Mouse (Mus musculus): ENCODE results near the gene Il19. TPM values are rescaled to one million over a fixed set of nuclear protein-coding genes. Genes with fewer than 3 reads are reported as not detected.

Gene Il19
- polyA plus RNA-seq (2012; rRNA removed), result not detected in 2 replicates

DNA sequence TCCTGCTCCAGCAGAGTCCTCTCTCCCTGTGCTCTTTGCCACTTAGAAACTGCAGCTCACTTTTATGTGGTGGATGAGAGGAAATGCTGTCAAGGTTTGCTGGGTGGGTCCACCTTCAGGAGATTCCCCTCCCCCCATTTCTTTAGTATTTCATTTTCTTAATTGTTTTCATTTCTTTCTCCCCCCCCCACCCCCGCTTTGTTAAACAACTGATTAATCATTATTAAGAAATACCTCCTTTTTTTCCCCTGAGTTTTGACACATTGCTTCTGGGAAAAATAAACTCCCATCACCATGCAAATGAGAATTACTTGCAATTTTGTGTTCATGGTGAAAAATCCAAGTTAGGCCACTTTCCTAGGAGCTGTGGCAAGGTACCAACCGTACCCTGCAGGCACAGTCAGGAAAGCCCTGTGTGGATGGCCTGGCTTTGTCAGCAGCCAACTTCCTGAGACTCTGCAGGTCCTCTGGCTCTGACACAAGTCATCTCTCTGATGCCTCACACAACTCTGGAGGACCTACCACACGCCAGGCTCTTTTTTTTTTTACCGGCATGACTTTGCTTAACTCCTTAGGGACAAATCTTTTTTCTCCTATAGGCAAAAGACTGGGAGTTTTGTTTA lies at the start of gene Il19:
Gene Il19, minus strand, starts transcription at position 51 of the 623 bp plus-strand sequence.
- no peak for DNase-seq (ENCODE audit: low read depth)

DNA sequence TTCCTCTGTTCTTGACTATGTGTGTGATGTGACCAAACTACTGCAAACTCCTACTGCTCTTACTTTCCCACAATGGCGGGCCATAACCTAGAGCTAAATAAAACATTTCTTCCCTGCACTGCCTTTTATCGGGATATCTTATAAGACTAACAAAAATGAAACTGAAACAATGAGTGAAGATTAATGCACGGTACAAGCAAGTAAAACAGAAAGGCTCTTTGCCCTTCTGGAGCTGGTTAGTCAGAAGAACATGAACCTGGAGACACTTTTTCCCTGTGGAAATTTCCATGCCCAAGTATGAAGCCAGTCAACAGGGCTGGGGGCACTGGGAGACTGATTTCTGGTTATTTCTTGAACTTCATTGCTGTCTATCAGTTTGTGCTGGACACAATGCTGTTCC lies 49.4 kb upstream of the Il19 start:
- no peak for DNase-seq (ENCODE audit: low read depth)

DNA sequence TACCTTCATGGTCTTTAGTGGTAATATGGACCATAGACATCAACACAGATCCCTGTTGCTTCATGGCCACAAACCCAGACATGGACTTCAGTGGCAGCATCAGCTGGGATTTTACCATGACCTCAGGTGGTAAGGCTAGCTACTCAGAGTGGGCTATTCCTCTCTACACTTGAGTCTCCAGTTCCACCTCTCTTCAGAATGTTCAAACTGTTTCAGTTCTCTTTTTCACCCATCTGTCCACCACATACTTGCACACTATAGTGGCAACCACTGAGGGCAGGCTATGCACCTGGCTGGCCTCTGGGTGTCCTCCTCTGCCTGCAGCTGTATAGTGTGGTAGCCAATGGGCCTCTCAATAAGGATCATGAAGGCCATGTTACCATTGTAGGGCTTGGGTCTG lies 47.5 kb upstream of the Il19 start:
- DNase-seq (ENCODE audit: low read depth), result no peak

DNA sequence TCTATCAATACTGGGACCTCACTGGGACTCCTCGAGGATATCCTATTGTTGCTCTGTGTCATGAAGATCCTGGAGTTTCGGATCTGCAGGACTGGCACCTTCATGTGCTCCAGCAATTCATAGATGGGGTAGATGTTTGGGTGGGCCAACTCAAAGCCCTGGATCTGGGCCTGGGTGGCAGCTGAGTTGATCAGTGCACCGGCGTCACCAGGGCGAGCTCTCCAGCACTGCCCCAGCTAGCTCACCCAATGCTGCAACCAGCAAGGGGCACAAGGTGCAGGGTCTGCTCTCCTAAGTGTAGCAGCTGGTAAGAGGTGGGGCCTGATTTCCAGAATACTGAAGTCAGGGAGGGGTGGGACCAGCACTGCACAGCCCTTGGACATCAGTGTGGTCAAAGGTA lies 47.1 kb upstream of the Il19 start:
- no peak for DNase-seq (ENCODE audit: low read depth)

DNA sequence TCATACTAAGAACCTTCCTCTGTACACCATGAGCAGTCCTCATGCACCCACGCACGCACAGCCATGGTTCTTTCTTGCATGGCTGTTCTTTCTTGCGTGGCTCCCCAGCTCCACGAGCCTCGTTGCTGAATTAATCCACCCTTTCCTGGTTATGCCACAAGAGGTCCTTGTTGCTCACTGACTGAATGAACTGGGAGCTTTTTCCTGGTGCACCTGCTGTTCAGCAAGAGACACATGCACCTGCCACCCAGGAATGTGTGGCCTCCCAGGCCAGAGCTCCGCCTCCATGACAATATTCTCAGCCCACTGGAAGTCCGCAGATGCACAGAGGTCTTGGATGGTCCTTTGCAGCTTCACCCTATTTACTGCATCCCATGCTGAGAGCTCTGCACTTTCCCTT lies 44.5 kb upstream of the Il19 start:
- no peak for DNase-seq (ENCODE audit: low read depth)

DNA sequence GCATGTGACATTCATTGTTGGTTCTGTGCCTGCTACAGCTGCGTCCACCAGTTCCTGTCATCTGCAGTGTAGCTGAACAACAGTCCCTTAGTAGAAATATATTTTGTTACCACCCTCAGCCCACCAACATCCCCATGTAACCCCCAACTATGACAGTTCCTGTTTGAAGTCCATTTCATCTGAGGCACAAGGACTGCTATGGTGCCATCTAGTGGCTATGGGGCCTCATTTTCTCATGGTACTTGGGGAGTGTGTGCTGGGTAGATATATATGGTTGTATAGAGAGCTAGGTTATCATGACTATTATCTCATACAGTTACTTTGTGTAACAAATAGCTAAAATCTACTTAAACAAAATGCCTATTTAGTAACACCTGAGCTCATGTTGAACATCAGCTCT lies 39.5 kb upstream of the Il19 start:
- no peak for DNase-seq (ENCODE audit: low read depth)

DNA sequence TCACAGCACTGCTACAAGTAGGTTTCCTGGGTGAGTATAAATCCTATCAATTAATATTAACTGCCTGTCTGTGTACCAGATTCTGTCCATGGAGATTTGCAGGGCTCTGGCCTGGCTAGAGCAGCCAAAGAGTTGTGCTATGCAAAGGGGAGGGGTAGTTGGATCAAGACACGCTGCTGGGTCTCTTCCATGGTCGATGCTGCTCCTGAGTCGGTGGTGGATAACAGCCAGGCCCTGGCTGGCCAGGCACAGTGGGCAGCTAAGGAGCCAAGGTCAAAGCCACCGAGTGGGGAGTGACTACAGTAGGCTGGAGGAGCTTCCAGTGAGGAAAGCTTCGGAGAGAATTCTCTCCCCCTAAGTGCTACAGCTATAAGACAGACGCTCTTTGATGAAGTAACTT lies 24.0 kb upstream of the Il19 start:
- DNase-seq (ENCODE audit: low read depth), result no peak

DNA sequence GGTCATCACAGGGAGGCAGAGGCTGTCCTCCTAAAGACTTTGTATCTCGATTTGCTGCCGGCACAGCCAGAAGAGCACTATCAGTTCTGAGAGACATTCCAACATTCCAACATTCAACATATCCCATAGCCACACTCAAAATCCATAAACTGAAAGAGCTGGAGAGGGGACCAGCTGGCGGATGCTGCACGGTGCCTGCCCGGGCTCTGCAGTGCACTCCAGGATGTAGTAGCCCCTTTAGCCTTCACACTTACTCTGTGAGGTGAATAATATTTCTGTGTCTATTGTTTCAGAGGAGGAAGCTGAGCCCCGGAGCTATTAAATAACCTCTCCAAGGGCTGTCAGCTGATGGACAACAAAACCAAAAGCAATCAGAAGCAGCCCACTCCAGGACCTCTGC lies 7.0 kb upstream of the Il19 start:
- DNase-seq (ENCODE audit: low read depth), result no peak

DNA sequence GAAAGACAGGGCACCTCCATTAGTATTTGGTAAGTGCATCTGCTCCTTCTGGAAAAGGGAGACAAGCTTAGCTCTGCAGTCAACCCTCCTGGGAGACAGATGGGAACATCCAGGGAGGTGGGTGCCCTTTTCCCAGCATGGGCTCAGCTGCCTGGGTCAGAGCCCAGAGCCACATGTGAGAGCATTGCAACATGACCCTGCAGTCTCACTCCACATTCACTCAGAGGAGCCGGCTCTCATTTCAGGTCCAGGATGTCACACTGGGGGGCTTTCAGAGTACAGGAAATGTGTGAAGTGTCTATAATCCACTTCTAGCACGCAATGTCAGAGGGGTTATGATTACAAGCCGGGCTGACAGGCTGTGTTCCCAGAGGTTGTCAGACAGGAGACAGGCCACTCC lies 1.9 kb upstream of the Il19 start:
- DNase-seq (ENCODE audit: low read depth), result no peak

DNA sequence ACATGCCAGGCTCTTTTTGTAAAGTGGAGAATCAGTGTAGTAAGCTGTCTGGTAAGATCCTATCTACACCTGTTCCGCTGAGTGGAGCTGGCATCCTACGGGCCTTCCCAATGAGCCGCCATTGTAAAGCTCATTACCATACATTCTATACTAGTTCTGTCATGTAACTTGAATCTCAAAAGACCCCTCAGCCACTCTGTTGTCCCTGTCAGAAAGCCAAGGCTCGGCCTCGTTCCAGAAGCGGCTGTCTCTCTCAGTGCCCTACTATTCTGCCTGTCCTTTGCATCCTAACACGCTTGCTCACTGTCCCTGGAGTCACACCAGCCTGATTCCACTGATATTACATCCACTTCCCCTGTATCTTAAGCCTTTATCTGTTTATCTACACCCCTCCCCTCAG lies 1.7 kb downstream of the Il19 start:
- DNase-seq (ENCODE audit: low read depth), result no peak

DNA sequence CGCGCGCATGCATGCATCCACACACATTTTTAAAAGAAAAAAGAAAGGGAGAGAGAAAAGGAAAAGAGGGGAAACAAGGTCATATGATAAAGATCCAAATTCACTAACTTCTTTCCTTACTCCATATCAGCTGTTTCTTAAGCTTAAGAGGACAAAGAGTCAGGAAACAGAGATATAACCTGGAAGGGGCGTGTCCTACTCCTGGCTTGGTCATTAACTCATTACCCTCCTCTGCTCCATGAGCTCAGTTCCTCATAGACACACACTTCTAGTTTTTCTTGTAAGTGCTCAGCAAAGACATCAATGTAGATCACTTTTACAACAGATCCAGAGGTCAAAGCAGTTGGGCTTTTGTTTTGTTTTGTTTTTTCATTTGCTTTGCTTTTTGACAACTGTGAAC lies 2.7 kb downstream of the Il19 start:
- DNase-seq (ENCODE audit: low read depth), result no peak

DNA sequence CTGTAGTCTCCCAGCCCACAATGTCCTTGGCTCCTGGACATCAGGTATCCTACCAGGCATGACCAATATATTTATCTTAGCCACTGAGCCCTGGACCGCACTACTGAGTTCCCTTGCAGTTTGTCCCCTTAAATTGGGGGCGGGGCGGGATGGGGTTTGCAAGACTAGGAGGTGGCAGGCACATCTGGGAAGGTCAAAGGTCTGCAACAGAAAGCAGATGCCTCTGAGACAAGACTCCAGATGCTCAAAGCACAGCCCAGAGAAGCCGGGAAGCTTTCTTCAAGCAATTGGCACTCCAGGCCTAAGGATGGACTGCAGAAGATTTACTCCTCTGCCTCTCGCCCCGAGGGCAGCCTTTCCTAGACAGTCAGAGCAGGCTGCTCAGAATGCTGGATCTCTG lies 3.6 kb downstream of the Il19 start:
- no peak for DNase-seq (ENCODE audit: low read depth)

DNA sequence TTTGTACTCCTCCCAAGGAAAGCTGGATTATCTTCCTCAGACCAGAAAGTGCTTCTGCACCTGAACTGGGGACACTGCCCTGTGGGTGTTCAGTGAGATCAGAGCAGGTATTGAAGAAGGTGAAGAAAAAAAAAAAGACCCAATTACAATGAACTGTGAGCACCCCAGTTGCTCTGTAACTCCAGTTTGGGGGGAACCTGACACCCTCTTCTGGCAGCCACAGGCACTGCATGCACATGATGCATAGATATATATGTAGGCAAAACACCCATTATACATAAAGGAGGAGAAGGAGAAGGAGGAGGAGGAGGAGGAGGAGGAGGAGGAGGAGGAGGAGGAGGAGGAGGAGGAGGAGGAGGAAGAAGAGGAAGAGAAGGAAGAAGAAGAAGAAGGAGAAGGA lies 13.4 kb downstream of the Il19 start:
- DNase-seq (ENCODE audit: low read depth), result no peak

DNA sequence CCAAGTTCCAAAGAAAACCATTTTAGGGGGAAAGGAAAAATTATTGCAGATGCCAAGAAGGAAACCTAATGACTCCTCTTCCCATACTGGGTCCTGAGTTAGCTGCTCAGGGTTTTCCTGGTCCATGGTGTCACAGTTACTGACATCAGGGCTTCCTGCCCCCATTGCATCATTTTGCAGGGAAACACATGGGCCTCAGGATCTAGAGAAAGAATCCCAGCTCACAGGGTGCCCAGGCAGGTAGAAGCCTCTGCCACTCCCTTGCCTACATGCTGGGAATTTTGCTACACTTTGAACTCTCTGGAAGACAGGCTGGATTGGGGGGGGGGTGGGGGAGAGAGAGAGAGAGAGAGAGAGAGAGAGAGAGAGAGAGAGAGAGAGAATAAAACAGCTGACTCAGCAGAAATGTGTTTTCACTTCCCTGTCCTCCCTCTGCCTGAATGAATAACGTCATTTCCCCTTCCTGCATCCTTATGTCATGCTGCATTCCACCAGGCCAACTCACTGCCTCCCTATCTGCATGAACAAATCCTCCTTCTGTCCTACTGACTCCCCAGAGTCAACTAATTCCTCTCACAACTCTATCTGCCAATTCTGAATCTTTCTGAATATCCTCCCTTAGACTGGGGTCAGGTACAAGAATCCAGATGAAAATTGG lies 21.5 kb downstream of the Il19 start:
- no peak for DNase-seq (ENCODE audit: low read depth)

DNA sequence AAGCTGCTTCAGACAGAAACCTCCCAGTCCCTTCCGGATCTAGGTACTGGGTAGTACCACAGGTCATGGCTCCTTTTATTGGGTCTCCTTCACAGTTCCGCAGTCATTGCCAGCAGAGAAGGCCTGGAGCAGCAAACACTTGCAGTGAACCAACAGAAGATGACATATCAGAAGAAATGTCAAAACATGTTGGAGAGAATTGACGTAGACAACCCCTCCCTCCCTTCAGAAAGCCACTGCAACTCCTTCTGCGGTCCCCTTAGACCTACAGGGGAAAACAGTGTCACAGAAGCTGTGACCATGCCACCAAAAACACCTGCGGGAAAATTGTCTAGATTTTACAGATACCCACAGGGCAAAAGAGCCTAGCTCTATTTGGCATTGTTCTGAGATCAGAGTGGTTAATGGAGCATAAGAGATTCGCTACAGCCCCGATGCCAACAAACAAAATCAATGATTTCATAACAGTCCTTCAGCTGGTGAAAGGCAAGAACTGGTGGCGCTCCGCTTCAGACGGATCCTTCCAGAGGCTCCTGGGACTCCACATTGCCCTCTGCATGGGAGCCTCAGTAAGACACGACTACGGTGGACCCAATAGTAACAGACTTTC lies 28.4 kb downstream of the Il19 start, which contains the start of gene Il20:
Gene Il20, minus strand, starts transcription at position 51 of the 610 bp plus-strand sequence.
- DNase-seq (ENCODE audit: low read depth), result no peak

DNA sequence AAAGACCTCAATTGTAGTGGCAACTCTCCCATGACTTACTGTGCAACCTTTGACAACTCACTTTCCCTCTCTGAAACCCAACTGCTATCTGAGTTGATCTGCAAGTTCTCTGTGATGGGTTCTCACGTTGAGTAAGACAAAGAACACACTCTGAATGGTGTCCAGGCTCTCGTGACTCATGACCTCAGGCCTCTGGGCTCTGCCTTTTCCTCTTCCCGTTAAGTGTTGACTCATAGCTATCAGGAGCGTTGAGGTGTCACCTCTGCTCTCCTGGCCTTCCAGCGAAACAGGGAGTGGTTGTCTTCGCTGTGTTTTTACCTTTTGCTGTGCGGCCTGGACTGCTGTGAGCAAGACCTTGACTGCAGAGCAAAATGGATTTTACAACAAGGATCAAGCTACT lies 37.4 kb downstream of the Il19 start:
- no peak for DNase-seq (ENCODE audit: low read depth)

DNA sequence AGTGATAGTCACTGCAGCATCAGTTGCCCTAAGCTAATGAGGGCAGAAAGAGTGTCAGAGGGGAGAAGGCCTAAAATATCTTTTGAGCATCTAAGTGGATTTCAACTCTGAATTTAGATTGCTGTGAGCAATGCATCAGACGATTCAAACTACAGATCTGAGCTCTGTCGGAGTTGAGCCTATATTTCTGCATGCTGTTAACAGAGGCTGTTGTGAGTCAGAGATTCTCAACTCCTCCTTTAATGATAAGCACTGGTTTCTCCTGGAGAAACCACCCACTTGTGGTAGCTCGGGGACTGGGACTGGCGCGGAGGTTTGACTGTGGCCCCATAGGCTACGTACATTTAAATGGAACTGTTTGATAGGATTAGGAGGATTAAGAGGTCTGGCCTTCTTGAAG lies 45.4 kb downstream of the Il19 start:
- no peak for DNase-seq (ENCODE audit: low read depth)

DNA sequence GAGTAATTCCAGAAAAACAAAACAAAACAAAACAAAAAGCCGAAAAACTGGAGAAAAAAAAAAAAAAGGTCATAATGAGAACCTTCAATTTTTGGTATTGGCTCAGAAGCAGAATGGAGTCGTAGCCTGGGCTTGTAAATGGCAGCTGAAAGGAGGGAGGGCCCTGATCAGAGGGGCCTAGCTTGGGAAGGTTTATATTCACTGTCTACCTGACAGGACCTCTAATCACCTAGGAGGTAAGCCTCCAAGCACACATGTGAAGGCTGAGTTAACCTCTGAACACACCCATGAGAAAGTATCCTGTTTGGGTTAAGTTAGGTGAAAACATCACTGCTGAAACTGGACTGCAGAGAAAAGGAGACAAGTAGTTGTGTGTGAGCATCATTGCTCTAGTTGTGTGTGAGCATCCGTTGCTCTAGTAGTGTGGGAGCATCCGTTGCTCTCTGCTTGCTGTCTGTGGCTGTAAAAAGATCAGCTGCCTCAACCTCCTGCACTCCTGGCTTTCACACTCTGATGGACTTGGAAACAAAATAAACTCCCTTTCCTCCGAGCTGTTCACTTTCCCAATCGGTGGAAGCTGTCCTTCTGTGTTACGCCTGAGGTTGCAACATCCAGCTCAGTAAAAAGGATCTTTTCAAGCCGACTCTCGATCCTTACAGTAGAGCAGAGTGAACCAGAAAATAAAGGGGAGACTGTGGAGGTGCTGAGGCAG lies 46.4 kb downstream of the Il19 start:
- DNase-seq (ENCODE audit: low read depth), result peak; percentile 76

DNA sequence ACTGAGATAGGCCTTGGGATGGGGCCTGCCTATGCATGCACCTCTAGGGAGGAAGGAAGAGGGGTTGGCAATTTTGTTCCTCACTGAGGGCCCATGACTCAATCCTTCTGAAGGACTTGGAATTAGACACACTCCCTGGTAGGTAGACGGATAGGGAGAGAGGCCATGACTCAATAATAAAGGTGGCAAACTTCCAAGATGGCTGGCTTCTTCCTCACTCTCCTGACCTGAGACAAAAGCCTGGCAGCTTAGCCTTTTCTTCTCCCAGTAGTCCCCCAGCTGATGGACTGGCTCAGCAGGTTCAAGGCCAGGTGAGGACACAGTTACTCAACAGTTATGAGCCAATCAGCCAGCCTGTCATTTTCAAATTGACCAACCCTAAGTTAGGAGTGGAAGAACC lies 47.5 kb downstream of the Il19 start:
- peak; percentile 98 for DNase-seq (ENCODE audit: low read depth)

DNA sequence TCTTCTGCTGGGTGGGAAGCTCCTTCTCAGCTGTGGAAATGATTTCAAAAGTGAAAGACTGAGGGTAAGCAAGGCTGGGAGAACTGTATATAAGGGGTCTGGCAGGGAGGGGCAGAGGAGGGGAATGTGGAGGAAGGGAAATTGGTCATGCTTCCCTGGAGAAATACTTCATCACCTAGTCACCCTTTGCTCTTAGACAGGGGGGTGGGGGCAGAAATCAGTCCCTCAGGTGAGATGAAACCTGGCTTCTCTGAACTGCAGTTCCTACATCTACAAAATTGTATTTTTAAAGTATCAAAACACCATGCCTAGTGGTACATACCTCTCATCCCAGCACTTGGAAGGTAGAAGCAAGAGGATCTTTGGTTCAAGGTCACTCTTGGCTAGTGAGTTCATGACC lies 52.6 kb downstream of the Il19 start, which contains the start of gene Il24:
Gene Il24, minus strand, starts transcription at position 101 of the 400 bp plus-strand sequence.
- no peak for DNase-seq (ENCODE audit: low read depth)

DNA sequence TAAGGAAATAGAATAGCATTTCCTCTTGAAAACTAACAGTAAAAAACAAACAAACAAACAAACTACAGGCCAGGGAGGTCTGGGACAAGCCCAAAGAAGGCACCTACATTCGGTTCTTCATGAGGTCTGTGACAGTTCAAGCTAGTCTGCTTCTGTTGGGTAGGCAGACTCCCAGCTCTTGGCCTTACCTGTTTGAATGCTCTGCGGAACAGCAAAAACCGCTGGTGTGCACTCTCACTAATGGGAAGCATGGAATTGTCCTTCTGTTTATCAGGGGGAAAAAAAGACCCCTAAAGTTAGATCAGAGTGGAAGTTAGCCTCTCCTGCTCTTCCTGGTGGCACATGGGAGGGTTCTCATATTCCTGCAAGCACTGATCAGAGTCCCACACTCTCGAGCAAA lies 56.8 kb downstream of the Il19 start:
- DNase-seq (ENCODE audit: low read depth), result no peak

Data from gonadal fat pad, adult 2 months (tissue).